Mouse (Mus musculus) neutrophil, adult 65 days (primary cell): ENCODE measurements around the gene Insyn1. TPM values are rescaled to one million over a fixed set of nuclear protein-coding genes. Genes with fewer than 3 reads are reported as not detected.

Experiments
- total RNA-seq: library from RNA; stranded (reverse); gene quantifications from 2 replicates; pipeline ENCODE4 v1.2.4, GENCODE M21; 2023

The Insyn1 gene
- total RNA-seq: not detected in 2 replicates

GRCm38 (mm10) chr9:58487851-58488801, at the start of gene Insyn1:
Insyn1 (plus strand) TSS chr9:58488603.

Other genes starting within 250 kb of the Insyn1 start
- 18.9 and 27.7 TPM in 2 replicates for gene Pml, start 238.8 kb upstream of the Insyn1 start, total RNA-seq
- gene Stoml1, start 235.4 kb upstream of the Insyn1 start, total RNA-seq: 7.1 and 10.3 TPM in 2 replicates
- gene Loxl1, start 175.4 kb upstream of the Insyn1 start, total RNA-seq: not detected in 2 replicates
- not detected in 2 replicates for gene Tbc1d21, start 118.1 kb upstream of the Insyn1 start, total RNA-seq
- 0.57 and 0.92 TPM in 2 replicates for gene Cd276, start 66.8 kb downstream of the Insyn1 start, total RNA-seq
- gene Nptn, start 93.6 kb downstream of the Insyn1 start, total RNA-seq: 138 and 185 TPM in 2 replicates